Mouse (Mus musculus) bone marrow macrophage, adult 2 months (primary cell): ENCODE results near the gene Rrbp1.

Experiments
- CTCF ChIP-seq: IDR thresholded peaks from 2 replicates; pipeline ENCODE4 v1.5.1; 2012; ENCODE audit warnings: low read depth, mild to moderate bottlenecking, low read length, moderate library complexity
- POLR2A ChIP-seq: IDR thresholded peaks from 2 replicates; pipeline ENCODE4 v1.6.1; 2012; ENCODE audit warnings: mild to moderate bottlenecking, low read depth, low read length, borderline replicate concordance

GRCm38 (mm10) chr2:144045756-144046560, 34.9 kb upstream of the Rrbp1 start:
- TF ChIP-seq CTCF = no peak
- TF ChIP-seq POLR2A = no peak
